Comparison of ENCODE assay signal across 9 mouse cellular contexts in the genomic region with DNA sequence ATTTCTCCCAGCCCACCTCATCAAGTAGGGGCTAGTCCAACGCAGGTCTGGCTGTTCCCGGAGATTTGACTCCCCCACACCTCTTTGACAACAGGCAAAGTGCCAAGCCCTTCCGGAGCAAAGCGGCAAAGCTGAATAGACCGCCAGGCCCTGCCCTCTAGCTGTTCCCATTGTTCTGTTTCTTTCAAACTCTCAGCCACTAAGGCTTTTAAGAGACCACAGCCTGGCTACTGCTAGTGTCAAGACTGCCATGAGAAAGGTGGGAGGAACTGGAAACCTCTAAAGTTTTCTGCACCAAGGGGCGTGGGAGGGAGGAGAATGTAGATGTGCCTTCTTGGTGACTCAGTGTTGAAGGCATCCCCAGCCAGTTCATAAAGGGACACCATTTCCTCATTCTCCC.
DNase-seq lines count a peak whose midpoint lies in the region; ATAC-seq and TF ChIP-seq lines count a peak whose summit lies in the region.
"Had no signal": no experiment of that assay in that cellular context is flagged by ENCODE, and none has a peak within 500 bp of the region (broad histone marks: within the 10 kb centered on the region; RNA-seq: fewer than 3 reads in every experiment).

No protein-coding gene starts in this region.

- H3K27ac ChIP-seq in hindbrain, embryonic 10.5 days, result peak overlapping the region; percentile 76
- H3K27ac ChIP-seq in hindbrain, embryonic 16.5 days (ENCODE audit: low read depth, low read length), result no peak overlapping the region
- no peak overlapping the region for H3K27ac ChIP-seq in lung, postnatal 0 days (ENCODE audit: low read length)
- H3K27ac ChIP-seq: limb, embryonic 15.5 days had no signal

- 0 out of 2 replicates have a peak overlapping the region, but pooled peaks have one; percentile 3 for H3K4me3 ChIP-seq in hindbrain, embryonic 10.5 days
- H3K4me3 ChIP-seq in hindbrain, embryonic 16.5 days (ENCODE audit: low read length), result no peak overlapping the region
- H3K4me3 ChIP-seq in lung, postnatal 0 days (ENCODE audit: low read depth, low read length), result no peak overlapping the region
- H3K4me3 ChIP-seq: limb, embryonic 15.5 days had no signal

- no peaks in the 10 kb centered on the region for H3K36me3 ChIP-seq in hindbrain, embryonic 10.5 days
- H3K36me3 ChIP-seq in hindbrain, embryonic 16.5 days (ENCODE audit: control insufficient read depth, insufficient read depth, low read length), result no peaks in the 10 kb centered on the region
- H3K36me3 ChIP-seq in lung, postnatal 0 days (ENCODE audit: insufficient read depth, low read length), result no peaks in the 10 kb centered on the region
- H3K36me3 ChIP-seq: limb, embryonic 15.5 days had no signal

- TF ChIP-seq CTCF in lung, postnatal 0 days (IDR thresholded peaks at IDR 0.05), result no peak

- no peak overlapping the region for H3K9ac ChIP-seq in hindbrain, embryonic 16.5 days (ENCODE audit: low read depth, low read length)
- no peak overlapping the region for H3K9ac ChIP-seq in lung, postnatal 0 days (replicated peaks; ENCODE audit: low read depth)
- H3K9ac ChIP-seq: limb, embryonic 15.5 days had no signal

- H3K9me3 ChIP-seq in hindbrain, embryonic 10.5 days, result no peaks in the 10 kb centered on the region
- H3K9me3 ChIP-seq in hindbrain, embryonic 16.5 days (ENCODE audit: control insufficient read depth, low read length), result no peaks in the 10 kb centered on the region
- H3K9me3 ChIP-seq in lung, postnatal 0 days (ENCODE audit: low read length), result no peaks in the 10 kb centered on the region
- H3K9me3 ChIP-seq: limb, embryonic 15.5 days had no signal

- WGBS in hindbrain, embryonic 10.5 days, result 11% methylated on average over 6 of the region's 6 CpGs
- WGBS in hindbrain, embryonic 16.5 days, result 7% methylated on average over 6 of the region's 6 CpGs
- whole genome bisulfite sequencing in lung, postnatal 0 days, result 11% methylated on average over 6 of the region's 6 CpGs

- H3K4me2 ChIP-seq in hindbrain, embryonic 16.5 days (ENCODE audit: low read length), result no peak overlapping the region
- no peak overlapping the region for H3K4me2 ChIP-seq in lung, postnatal 0 days (replicated peaks; ENCODE audit: low read depth, low read length)
- H3K4me2 ChIP-seq: limb, embryonic 15.5 days had no signal

- no peak for TF ChIP-seq EP300 in lung, postnatal 0 days (IDR thresholded peaks at IDR 0.05)

- H3K4me1 ChIP-seq in hindbrain, embryonic 10.5 days (replicated peaks), result peaks cover 83% of the 10 kb centered on the region
- H3K4me1 ChIP-seq in hindbrain, embryonic 16.5 days (ENCODE audit: control insufficient read depth, insufficient read depth, low read depth, low read length), result peaks cover 42% of the 10 kb centered on the region
- peaks cover 6% of the 10 kb centered on the region; the same call in 1 of the 2 replicates for H3K4me1 ChIP-seq in lung, postnatal 0 days (ENCODE audit: insufficient read depth, low read depth, low read length)

- peaks cover 59% of the 10 kb centered on the region for H3K27me3 ChIP-seq in hindbrain, embryonic 10.5 days (ENCODE audit: insufficient read depth, poor library complexity, severe bottlenecking)
- no peaks in the 10 kb centered on the region for H3K27me3 ChIP-seq in hindbrain, embryonic 16.5 days (replicated peaks; ENCODE audit: control insufficient read depth, insufficient read depth, low read length)
- H3K27me3 ChIP-seq in lung, postnatal 0 days (replicated peaks; ENCODE audit: insufficient read depth, low read length), result no peaks in the 10 kb centered on the region
- H3K27me3 ChIP-seq: limb, embryonic 15.5 days had no signal

- peak; percentile 51 for DNase-seq in hindbrain, embryonic 10.5 days (ENCODE audit: low spot score)
- peak; percentile 92 for DNase-seq in ES-CJ7 (ENCODE audit: low read depth, low spot score)
- peak; percentile 57 for DNase-seq in embryo, embryonic 10.5 days (ENCODE audit: low spot score)
- peak; percentile 35 for DNase-seq in lung, postnatal 0 days (ENCODE audit: low spot score)
- DNase-seq in urinary bladder, postnatal 10 days (ENCODE audit: low spot score), result no peak
- DNase-seq: kidney, adult 9 months had no signal

- no peak for ATAC-seq in hindbrain, embryonic 16.5 days
- no peak for ATAC-seq in lung, postnatal 0 days
- ATAC-seq in CD4-positive, CD25-positive, alpha-beta regulatory T cell, adult 4 months, result no peak
